Mouse (Mus musculus): Measurements from ENCODE around the gene St7. TPM values are rescaled to one million over a fixed set of nuclear protein-coding genes. Genes with fewer than 3 reads are reported as not detected.

St7 gene
- total RNA-seq, 2 experiments from 2014 or later: 16.6 to 16.7 TPM

- no peak for DNase-seq (ENCODE audit: low spot score)
- intact Hi-C loops (cut with DNase I): no loop called here
Measured at GRCm38 (mm10) chr6:17931187-17931586, 238.5 kb downstream of the St7 start.

GRCm38 (mm10) chr6:17931835-17932234, 239.1 kb downstream of the St7 start:
- no peak for DNase-seq (ENCODE audit: low spot score)
- intact Hi-C loops (cut with DNase I): no loop called here

- DNase-seq (ENCODE audit: low spot score): no peak
- intact Hi-C loops (cut with DNase I): no loop called here
Measured at GRCm38 (mm10) chr6:17932806-17933205, 240.1 kb downstream of the St7 start.

GRCm38 (mm10) chr6:17938631-17939346, 246.1 kb downstream of the St7 start:
- intact Hi-C loops (cut with DNase I): no loop called here
- DNase-seq (ENCODE audit: low spot score): no peak

GRCm38 (mm10) chr6:17941916-17942315, 249.2 kb downstream of the St7 start:
- no peak for DNase-seq (ENCODE audit: low spot score)
- intact Hi-C loops (cut with DNase I): no loop called here

GRCm38 (mm10) chr6:17942344-17942743, 249.6 kb downstream of the St7 start:
- DNase-seq (ENCODE audit: low spot score): no peak
- intact Hi-C loops (cut with DNase I): no loop called here

- DNase-seq (ENCODE audit: low spot score): no peak
- intact Hi-C loops (cut with DNase I): no loop called here
Measured at GRCm38 (mm10) chr6:17943877-17944617, 251.3 kb downstream of the St7 start.

- DNase-seq (ENCODE audit: low spot score): no peak
- intact Hi-C loops (cut with DNase I): no loop called here
Measured at GRCm38 (mm10) chr6:17946456-17946855, 253.7 kb downstream of the St7 start.

- intact Hi-C loops (cut with DNase I): no loop called here
- no peak for DNase-seq (ENCODE audit: low spot score)
Measured at GRCm38 (mm10) chr6:17947130-17947831, 254.5 kb downstream of the St7 start.

GRCm38 (mm10) chr6:17949103-17949502, 256.4 kb downstream of the St7 start:
- intact Hi-C loops (cut with DNase I): no loop called here
- DNase-seq (ENCODE audit: low spot score): no peak

GRCm38 (mm10) chr6:17951779-17952178, 259.0 kb downstream of the St7 start:
- no peak for DNase-seq (ENCODE audit: low spot score)
- intact Hi-C loops (cut with DNase I): no loop called here

GRCm38 (mm10) chr6:17963455-17963854, 270.7 kb downstream of the St7 start:
- DNase-seq (ENCODE audit: low spot score): no peak
- intact Hi-C loops (cut with DNase I): no loop called here

GRCm38 (mm10) chr6:17968467-17969144, 275.9 kb downstream of the St7 start:
- DNase-seq (ENCODE audit: low spot score): no peak
- intact Hi-C loops (cut with DNase I): no loop called here

- DNase-seq (ENCODE audit: low spot score): no peak
- intact Hi-C loops (cut with DNase I): no loop called here
Measured at GRCm38 (mm10) chr6:17969815-17970214, 277.1 kb downstream of the St7 start.

- intact Hi-C loops (cut with DNase I): no loop called here
Measured at GRCm38 (mm10) chr6:17971393-17971792, 278.7 kb downstream of the St7 start.

GRCm38 (mm10) chr6:17974416-17974815, 281.7 kb downstream of the St7 start:
- intact Hi-C loops (cut with DNase I): no loop called here
- no peak for DNase-seq (ENCODE audit: low spot score)

More at GRCm38 (mm10) chr6:17971393-17971792, 278.7 kb downstream of the St7 start:
- no peak for DNase-seq (ENCODE audit: low spot score)

GRCm38 (mm10) chr6:17977165-17977564, 284.4 kb downstream of the St7 start:
- intact Hi-C loops (cut with DNase I): no loop called here
- DNase-seq (ENCODE audit: low spot score): no peak

GRCm38 (mm10) chr6:17978324-17978723, 285.6 kb downstream of the St7 start:
- intact Hi-C loops (cut with DNase I): no loop called here
- no peak for DNase-seq (ENCODE audit: low spot score)

GRCm38 (mm10) chr6:17978881-17979280, 286.1 kb downstream of the St7 start:
- no peak for DNase-seq (ENCODE audit: low spot score)
- intact Hi-C loops (cut with DNase I): no loop called here

- DNase-seq (ENCODE audit: low spot score): no peak
- intact Hi-C loops (cut with DNase I): no loop called here
Measured at GRCm38 (mm10) chr6:17979361-17979760, 286.6 kb downstream of the St7 start.
